Mouse (Mus musculus) forebrain, embryonic 16.5 days (tissue): ENCODE measurements around the gene Wsb2. TPM values are rescaled to one million over a fixed set of nuclear protein-coding genes. Genes with fewer than 3 reads are reported as not detected.

Source experiments
- ATAC-seq: fragments of 200-750 bp; cut with Nextera tagmentation; 2 replicates; pipeline ENCODE4 v1.8.0; 2017; ENCODE audit warnings: mild to moderate bottlenecking, moderate library complexity
- H3K27ac ChIP-seq: fragments of 300-500 bp; sonication (generic); 2 replicates; pipeline ENCODE4 v1.5.1; 2014; ENCODE audit warnings: low read length, control low read depth
- H3K27me3 ChIP-seq: fragments of 300-500 bp; sonication (generic); replicated peaks from 2 replicates; pipeline ENCODE4 v1.6.1; 2014; ENCODE audit warnings: low read length; ENCODE audit not compliant: control insufficient read depth, insufficient read depth
- H3K36me3 ChIP-seq: fragments of 300-500 bp; sonication (generic); 2 replicates; pipeline ENCODE4 v1.6.1; 2014; ENCODE audit not compliant: control insufficient read depth, insufficient read depth
- H3K4me1 ChIP-seq: fragments of 300-500 bp; sonication (generic); replicated peaks from 2 replicates; pipeline ENCODE4 v1.6.1; 2014; ENCODE audit warnings: low read length; ENCODE audit not compliant: control insufficient read depth, insufficient read depth
- H3K4me2 ChIP-seq: fragments of 300-500 bp; sonication (generic); 2 replicates; pipeline ENCODE4 v1.6.1; 2014; ENCODE audit warnings: mild to moderate bottlenecking, low read length, control low read depth
- H3K4me3 ChIP-seq: fragments of 300-500 bp; sonication (generic); replicated peaks from 2 replicates; pipeline ENCODE4 v1.5.1; 2014; ENCODE audit warnings: mild to moderate bottlenecking, low read length, control low read depth
- H3K9ac ChIP-seq: fragments of 300-500 bp; sonication (generic); replicated peaks from 2 replicates; pipeline ENCODE4 v1.6.1; 2014; ENCODE audit warnings: low read depth, low read length, control low read depth
- H3K9me3 ChIP-seq: fragments of 300-500 bp; sonication (generic); 2 replicates; pipeline ENCODE4 v1.6.1; 2016; ENCODE audit warnings: low read length; ENCODE audit not compliant: control insufficient read depth
- WGBS: fragments of 180-500 bp; shearing (Covaris S2); extraction: QIAGEN DNeasy Blood & Tissue Kit; methylation state at CpG from one replicate; pipeline ENCODE4 v1.1.7; 2014; 5-methylcytosine and 5-hydroxymethylcytosine counted together
- polyA plus RNA-seq: library from polyadenylated mRNA; unstranded; fragments of >200 nt; fragmentation: Nextera tagmentation; extraction: Ambion mirVana; gene quantifications from 2 replicates; pipeline ENCODE4 v1.2.1, GENCODE M21; 2015

Gene Wsb2
- polyA plus RNA-seq, 1 experiment from 2014 or later = 227 TPM

DNA sequence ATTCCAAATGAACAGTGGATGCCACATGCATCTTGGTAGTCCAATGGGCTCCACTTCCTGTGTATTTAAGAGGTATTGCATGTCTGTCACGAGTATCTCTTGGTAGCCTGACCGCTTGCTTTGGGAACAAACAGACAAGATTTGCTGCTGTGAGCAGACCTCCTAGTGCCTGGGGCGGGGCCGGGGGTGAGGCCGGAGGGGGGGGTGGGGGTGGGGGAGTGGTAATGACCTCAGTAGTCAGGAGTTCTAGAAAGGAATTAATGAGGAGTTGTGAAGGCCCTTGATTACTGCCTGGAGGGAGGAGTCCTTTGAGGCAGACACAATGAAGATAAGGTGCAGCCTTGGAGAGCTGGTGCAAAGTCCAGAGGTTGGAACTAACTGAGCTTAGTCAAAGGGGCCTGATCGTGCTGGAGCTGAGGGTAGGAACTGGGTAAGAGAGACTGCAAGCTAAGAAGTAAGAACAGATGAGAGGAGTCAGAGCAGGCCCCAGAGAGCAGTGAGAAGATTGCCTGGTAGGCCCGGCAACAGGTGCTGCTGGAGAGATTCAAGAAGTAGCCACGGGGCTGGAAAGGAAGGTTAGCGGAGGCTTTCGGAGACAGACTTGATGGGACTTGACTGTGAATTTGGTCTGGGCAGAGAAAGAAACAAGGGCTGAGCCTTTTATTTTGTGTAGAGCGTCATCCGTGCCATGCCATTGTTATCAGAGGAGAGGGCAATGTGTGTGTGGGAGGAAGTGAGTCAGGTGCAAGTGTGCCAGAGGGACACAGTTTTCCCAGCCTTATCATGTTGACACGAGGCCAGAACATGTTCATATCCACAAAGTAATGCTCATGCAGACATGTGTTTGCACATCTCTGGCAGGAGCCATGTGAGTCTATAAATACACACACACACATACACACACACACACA, 3.8 kb downstream of the Wsb2 start:
- Histone ChIP-seq H3K4me2 (no peak overlapping the region), H3K27me3 (no peaks in the 10 kb centered on the region), H3K4me1 (peaks cover 35% of the 10 kb centered on the region), H3K9me3 (no peaks in the 10 kb centered on the region), H3K4me3 (no peak overlapping the region), H3K9ac (no peak overlapping the region), H3K27ac (no peak overlapping the region), H3K36me3 (peaks cover 2% of the 10 kb centered on the region; the same call in 1 of the 2 replicates)
- no peak for ATAC-seq
- 20% methylated on average over 13 of the region's 13 CpGs for WGBS

DNA sequence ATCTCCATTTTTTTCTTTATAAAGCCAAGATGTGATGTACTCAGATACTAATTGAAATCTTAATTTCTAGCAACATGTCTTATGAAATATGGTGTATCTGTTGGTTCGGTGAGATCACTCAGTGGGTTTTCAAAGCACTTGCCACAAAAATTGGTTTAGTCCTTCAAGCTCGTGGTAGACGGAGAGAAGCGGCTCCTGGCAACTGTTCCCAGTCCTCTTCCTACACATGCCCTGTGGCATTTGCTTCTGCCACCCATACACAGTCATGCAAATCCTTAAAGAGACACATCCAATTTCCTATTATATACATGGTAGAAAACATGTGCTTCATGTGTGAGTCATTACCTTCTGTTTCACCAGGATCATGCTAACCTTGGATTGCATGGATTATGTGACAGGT, 4.5 kb downstream of the Wsb2 start:
- Histone ChIP-seq H3K27me3 (no peaks in the 10 kb centered on the region), H3K4me3 (no peak overlapping the region), H3K9ac (no peak overlapping the region), H3K9me3 (no peaks in the 10 kb centered on the region), H3K4me2 (no peak overlapping the region), H3K4me1 (peaks cover 29% of the 10 kb centered on the region), H3K27ac (no peak overlapping the region), H3K36me3 (peaks cover 2% of the 10 kb centered on the region; the same call in 1 of the 2 replicates)
- ATAC-seq = no peak
- 60% methylated on average over 4 of the region's 4 CpGs for WGBS

DNA sequence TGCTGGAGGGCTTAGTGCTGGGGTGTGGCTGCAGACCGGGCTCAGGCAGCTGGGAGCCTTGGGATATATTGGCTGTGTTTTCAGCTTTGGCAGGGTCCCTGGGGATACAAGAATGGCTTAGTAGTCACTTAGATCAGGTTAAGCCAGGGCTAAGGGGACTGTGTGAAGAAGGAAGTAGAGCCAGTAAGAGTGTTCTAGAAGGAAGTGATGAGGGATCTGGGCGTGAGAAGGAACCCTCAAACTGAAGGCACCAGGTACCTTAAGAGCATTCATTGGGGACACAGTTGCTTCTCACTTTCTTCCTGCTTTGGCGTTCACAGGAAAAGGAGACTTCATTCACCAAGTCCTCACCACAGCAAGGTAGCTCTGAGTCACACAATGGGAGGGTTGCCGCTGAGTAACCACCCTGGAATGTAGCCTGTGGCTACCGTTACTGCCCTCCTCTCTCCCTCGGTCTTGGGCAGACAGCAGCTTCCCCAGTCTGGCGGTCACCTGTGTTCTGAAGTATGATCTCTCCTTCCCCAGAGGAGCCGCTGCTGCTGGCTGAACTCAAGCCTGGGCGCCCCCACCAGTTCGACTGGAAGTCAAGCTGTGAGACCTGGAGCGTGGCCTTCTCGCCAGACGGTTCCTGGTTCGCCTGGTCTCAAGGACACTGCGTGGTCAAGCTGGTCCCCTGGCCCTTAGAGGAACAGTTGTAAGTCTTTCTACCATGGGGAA, 6.1 kb downstream of the Wsb2 start:
- Histone ChIP-seq H3K4me1 (peaks cover 27% of the 10 kb centered on the region), H3K4me3 (no peak overlapping the region), H3K36me3 (peaks cover 5% of the 10 kb centered on the region; the same call in 1 of the 2 replicates), H3K27me3 (no peaks in the 10 kb centered on the region), H3K4me2 (no peak overlapping the region), H3K9me3 (no peaks in the 10 kb centered on the region), H3K27ac (no peak overlapping the region), H3K9ac (no peak overlapping the region)
- WGBS = 61% methylated on average over 15 of the region's 15 CpGs
- ATAC-seq = no peak

DNA sequence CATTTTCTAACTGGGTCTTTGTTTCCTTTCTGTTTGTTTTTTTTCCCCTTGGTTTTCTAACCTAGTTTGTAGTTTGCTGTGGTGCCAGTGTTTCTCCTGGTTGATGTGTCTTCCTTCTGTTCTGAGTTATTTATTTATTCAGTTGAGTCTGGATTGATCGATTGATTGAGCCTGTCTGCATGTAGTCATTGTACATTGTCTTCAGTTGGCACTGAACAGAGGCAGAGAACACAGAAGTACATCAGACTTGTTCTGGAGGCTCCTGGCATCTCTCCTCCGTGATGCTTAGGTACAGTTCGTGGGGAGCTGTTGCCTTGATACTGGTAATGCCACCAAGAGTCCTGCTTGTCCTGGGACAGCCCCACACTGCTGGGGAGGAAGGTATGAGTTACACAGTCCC, 7.7 kb downstream of the Wsb2 start:
- no peak overlapping the region for H3K27ac ChIP-seq
- no peaks in the 10 kb centered on the region for H3K27me3 ChIP-seq
- H3K9me3 ChIP-seq = no peaks in the 10 kb centered on the region
- WGBS = 82% methylated on average over 3 of the region's 3 CpGs
- no peak overlapping the region for H3K4me2 ChIP-seq
- no peak for ATAC-seq
- no peak overlapping the region for H3K4me3 ChIP-seq
- no peak overlapping the region for H3K9ac ChIP-seq
- H3K4me1 ChIP-seq = peaks cover 15% of the 10 kb centered on the region
- peaks cover 5% of the 10 kb centered on the region; the same call in 1 of the 2 replicates for H3K36me3 ChIP-seq

DNA sequence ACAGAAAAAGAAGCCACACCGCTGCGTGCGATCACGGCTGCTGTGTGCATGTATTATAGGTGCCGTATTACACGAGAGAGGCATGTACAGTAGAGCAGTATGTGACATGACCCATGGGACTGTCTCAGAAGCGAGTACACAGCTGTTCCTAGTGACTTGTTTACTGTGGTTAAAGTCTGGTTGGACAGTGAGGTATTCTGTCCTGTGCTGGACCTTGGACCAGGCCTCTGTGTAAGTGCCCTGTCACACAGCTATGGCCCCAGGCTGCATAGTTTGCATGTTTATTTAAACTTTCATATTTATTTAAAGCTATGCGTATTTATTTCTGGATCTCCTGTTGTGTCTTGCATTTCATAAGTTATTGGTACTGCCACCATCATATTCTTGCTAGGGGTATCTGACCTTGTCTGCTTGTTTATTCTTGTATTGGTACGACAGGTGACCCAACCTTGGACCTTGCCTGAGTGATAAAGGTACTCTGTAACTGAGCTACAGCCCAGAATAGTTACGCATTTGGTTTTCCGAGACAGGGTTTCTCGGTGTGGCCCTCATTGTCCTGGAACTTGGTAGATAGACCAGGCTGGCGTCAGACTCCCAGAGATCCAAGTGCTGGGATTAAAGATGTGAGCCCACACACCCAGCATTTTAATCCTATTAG, 8.9 kb downstream of the Wsb2 start:
- no peak overlapping the region for H3K27ac ChIP-seq
- peaks cover 3% of the 10 kb centered on the region for H3K4me1 ChIP-seq
- no peak overlapping the region for H3K4me3 ChIP-seq
- H3K9ac ChIP-seq = no peak overlapping the region
- H3K9me3 ChIP-seq = no peaks in the 10 kb centered on the region
- WGBS = 89% methylated on average over 13 of the region's 13 CpGs
- H3K27me3 ChIP-seq = no peaks in the 10 kb centered on the region
- ATAC-seq = no peak
- no peak overlapping the region for H3K4me2 ChIP-seq
- H3K36me3 ChIP-seq = peaks cover 10% of the 10 kb centered on the region

DNA sequence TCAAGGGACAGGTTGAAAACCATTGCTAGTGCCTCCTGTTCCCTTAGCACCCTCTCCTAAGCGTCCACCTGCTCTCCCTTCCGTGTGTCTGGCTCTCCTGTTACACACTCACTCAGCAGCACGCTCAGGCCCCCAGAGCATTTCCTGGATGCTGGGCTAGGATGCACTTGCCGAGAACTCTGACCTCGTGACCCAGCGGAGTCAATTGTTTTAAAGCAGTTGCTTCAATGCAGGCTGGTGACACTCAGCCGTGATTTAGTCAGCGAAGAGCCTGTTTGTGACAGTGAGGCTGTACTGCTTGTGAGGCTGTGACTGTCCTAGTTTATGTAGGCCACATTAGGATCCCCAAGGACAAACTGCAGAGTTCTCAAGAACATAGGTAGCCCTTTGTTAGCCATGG, 10.1 kb downstream of the Wsb2 start:
- Histone ChIP-seq H3K27ac (no peak overlapping the region), H3K36me3 (peaks cover 16% of the 10 kb centered on the region), H3K9ac (no peak overlapping the region), H3K4me3 (no peak overlapping the region), H3K9me3 (no peaks in the 10 kb centered on the region), H3K4me2 (no peak overlapping the region), H3K27me3 (no peaks in the 10 kb centered on the region), H3K4me1 (no peaks in the 10 kb centered on the region)
- 76% methylated on average over 8 of the region's 8 CpGs for WGBS
- ATAC-seq = no peak

DNA sequence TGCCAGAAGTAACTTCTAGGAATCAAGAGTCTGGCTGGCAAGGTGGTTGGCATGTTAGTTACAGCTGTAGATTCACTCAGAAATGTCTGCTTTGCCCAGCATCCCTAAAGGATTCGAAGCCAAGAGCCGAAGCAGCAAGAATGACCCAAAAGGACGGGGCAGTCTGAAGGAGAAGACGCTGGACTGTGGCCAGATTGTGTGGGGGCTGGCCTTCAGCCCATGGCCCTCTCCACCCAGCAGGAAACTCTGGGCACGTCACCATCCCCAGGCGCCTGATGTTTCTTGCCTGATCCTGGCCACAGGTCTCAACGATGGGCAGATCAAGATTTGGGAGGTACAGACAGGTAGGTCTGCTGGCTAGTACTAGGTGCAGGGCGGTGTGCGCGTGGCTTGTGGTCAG, 13.5 kb downstream of the Wsb2 start:
- no peak overlapping the region for H3K9ac ChIP-seq
- H3K4me2 ChIP-seq = no peak overlapping the region
- H3K4me3 ChIP-seq = no peak overlapping the region
- H3K4me1 ChIP-seq = no peaks in the 10 kb centered on the region
- peaks cover 23% of the 10 kb centered on the region for H3K36me3 ChIP-seq
- H3K9me3 ChIP-seq = no peaks in the 10 kb centered on the region
- no peak for ATAC-seq
- H3K27ac ChIP-seq = no peak overlapping the region
- WGBS = 84% methylated on average over 10 of the region's 10 CpGs
- H3K27me3 ChIP-seq = no peaks in the 10 kb centered on the region

DNA sequence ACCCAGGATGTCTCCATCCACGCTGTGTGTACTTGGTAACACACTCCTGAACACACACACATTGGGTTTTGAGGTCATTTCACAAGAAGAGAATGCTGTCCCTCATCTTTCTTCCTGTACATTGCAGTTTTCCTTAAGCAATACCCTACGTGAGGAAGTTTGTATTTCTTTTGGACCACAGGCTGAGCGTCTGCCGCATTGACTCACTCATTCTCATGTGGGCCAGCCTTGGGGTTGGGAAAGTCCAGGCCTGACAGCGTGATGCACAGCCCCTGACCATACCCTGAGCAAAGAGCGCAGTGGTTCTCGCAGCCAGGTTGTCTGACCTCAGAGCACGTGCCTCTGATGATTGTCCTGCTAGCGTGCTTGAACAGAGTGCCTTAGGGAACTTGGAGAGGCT, 16.3 kb downstream of the Wsb2 start:
- Histone ChIP-seq H3K9ac (no peak overlapping the region), H3K4me1 (no peaks in the 10 kb centered on the region), H3K4me3 (no peak overlapping the region), H3K27ac (no peak overlapping the region), H3K27me3 (no peaks in the 10 kb centered on the region), H3K36me3 (peaks cover 33% of the 10 kb centered on the region), H3K4me2 (no peak overlapping the region), H3K9me3 (no peaks in the 10 kb centered on the region)
- WGBS = 93% methylated on average over 9 of the region's 9 CpGs
- ATAC-seq = no peak

DNA sequence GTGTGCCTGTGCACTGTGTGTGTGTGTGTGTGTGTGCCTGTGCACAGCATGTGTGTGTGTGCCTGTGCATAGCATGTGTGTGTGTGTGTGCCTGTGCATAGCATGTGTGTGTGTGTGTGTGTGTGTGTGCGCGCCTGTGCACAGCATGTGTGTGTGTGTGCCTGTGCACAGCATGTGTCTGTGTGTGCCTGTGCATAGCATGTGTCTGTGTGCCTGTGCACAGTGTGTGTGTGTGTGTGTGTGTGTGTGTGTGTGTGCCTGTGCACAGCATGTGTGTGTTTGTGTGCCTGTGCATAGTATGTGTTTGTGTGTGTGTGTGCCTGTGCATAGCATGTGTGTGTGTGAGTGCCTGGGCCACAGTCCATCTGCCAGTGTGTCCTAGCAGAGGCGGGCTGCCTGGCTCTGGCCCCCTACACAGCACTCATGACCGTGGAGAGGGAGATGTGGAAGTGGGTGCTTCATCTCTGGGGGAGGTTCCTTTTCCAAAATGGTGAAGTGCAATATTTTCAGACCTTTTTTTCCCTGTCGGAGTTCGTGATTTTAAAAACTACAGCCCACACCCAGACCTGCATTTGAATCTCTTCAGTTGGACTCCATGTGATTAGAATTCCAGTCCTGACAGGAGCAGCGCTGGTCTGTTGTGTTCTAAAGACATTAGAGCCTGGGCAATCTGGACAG, 17.4 kb downstream of the Wsb2 start:
- ATAC-seq = no peak
- peaks cover 36% of the 10 kb centered on the region for H3K36me3 ChIP-seq
- WGBS = 94% methylated on average over 7 of the region's 7 CpGs

More for the DNA sequence above, 17.4 kb downstream of the Wsb2 start:
- H3K27ac ChIP-seq = no peak overlapping the region
- no peak overlapping the region for H3K4me2 ChIP-seq
- H3K9me3 ChIP-seq = no peaks in the 10 kb centered on the region
- H3K4me3 ChIP-seq = no peak overlapping the region
- H3K4me1 ChIP-seq = no peaks in the 10 kb centered on the region
- H3K9ac ChIP-seq = no peak overlapping the region
- no peaks in the 10 kb centered on the region for H3K27me3 ChIP-seq
